Mouse (Mus musculus) forebrain, embryonic 14.5 days (tissue): ENCODE measurements at regions not wholly inside any gene's neighbourhood (a gene's known extent, or its start where the extent isn't known, plus 50 kb on each side); places are given as distances from the start of the nearest gene placed in this dataset.
"Not testable (repeated sequence)": the region's sequence is repeated elsewhere in the genome, so short reads cannot be mapped to it uniquely, and the experiment has no call there.

Experiments used
- ATAC-seq: fragments of 200-750 bp; cut with Nextera tagmentation; 2 replicates; pipeline ENCODE4 v1.8.0; 2017; ENCODE audit warnings: mild to moderate bottlenecking, moderate library complexity
- DNase-seq: peaks from one replicate; pipeline ENCODE4 v3.0.0-alpha.2; 2015; ENCODE audit warnings: low spot score
- H3K27ac ChIP-seq: fragments of 300-500 bp; sonication (generic); 2 replicates; pipeline ENCODE4 v1.5.1; 2014; ENCODE audit warnings: low read depth, mild to moderate bottlenecking, control low read depth, low read length, moderate library complexity
- H3K27me3 ChIP-seq: fragments of 300-500 bp; sonication (generic); replicated peaks from 2 replicates; pipeline ENCODE4 v1.6.1; 2014; ENCODE audit warnings: low read length, control low read depth, mixed read lengths; ENCODE audit not compliant: control insufficient read depth, insufficient read depth
- H3K36me3 ChIP-seq: fragments of 300-500 bp; sonication (generic); 2 replicates; pipeline ENCODE4 v1.6.1; 2014; ENCODE audit warnings: low read length, control low read depth; ENCODE audit not compliant: control insufficient read depth, insufficient read depth
- H3K4me1 ChIP-seq: fragments of 300-500 bp; sonication (generic); 2 replicates; pipeline ENCODE4 v1.6.1; 2014; ENCODE audit warnings: antibody characterized with exemption, low read length, control low read depth; ENCODE audit not compliant: control insufficient read depth, insufficient read depth
- H3K4me2 ChIP-seq: fragments of 300-500 bp; sonication (generic); 2 replicates; pipeline ENCODE4 v1.6.1; 2014; ENCODE audit warnings: mild to moderate bottlenecking, control low read depth, low read length
- H3K4me3 ChIP-seq: fragments of 300-500 bp; sonication (generic); 2 replicates; pipeline ENCODE4 v1.5.1; 2014; ENCODE audit warnings: low read depth, low read length, control low read depth
- H3K9ac ChIP-seq: fragments of 300-500 bp; sonication (generic); 2 replicates; pipeline ENCODE4 v1.6.1; 2014; ENCODE audit warnings: mild to moderate bottlenecking, low read length, control low read depth, moderate library complexity
- H3K9me3 ChIP-seq: fragments of 300-500 bp; sonication (generic); replicated peaks from 2 replicates; pipeline ENCODE4 v1.6.1; 2016; ENCODE audit warnings: low read length, control low read depth, mixed read lengths; ENCODE audit not compliant: control insufficient read depth
- WGBS: fragments of 180-500 bp; shearing (Covaris S2); extraction: QIAGEN DNeasy Blood & Tissue Kit; methylation state at CpG from one replicate; pipeline ENCODE4 v1.1.7; 2014; 5-methylcytosine and 5-hydroxymethylcytosine counted together

GRCm38 (mm10) chr6:14486642-14487041 lies 268.4 kb downstream of the Ppp1r3a start:
- H3K9me3 ChIP-seq, H3K4me3 ChIP-seq: not testable (repeated sequence)
- 70% methylated on average over 3 of the region's 3 CpGs for WGBS

GRCm38 (mm10) chr6:14456394-14456793 lies 298.7 kb downstream of the Ppp1r3a start:
- Histone ChIP-seq H3K4me1 (no peaks in the 10 kb centered on the region), H3K27me3 (no peaks in the 10 kb centered on the region), H3K9me3 (no peaks in the 10 kb centered on the region), H3K4me3 (no peak overlapping the region), H3K4me2 (no peak overlapping the region), H3K27ac (no peak overlapping the region), H3K36me3 (no peaks in the 10 kb centered on the region), H3K9ac (no peak overlapping the region)
- no peak for DNase-seq
- no peak for ATAC-seq
- 83% methylated on average over 1 of the region's 1 CpGs for WGBS

More at GRCm38 (mm10) chr6:14486642-14487041, 268.4 kb downstream of the Ppp1r3a start:
- not testable (repeated sequence) for H3K4me1 ChIP-seq, H3K4me2 ChIP-seq, H3K36me3 ChIP-seq, ATAC-seq, H3K27me3 ChIP-seq, DNase-seq, H3K27ac ChIP-seq, H3K9ac ChIP-seq

GRCm38 (mm10) chr6:14453321-14453720 lies 301.8 kb downstream of the Ppp1r3a start:
- not testable (repeated sequence) for DNase-seq, ATAC-seq, H3K9ac ChIP-seq, H3K4me1 ChIP-seq, H3K4me2 ChIP-seq, H3K36me3 ChIP-seq, H3K27me3 ChIP-seq, H3K27ac ChIP-seq, H3K4me3 ChIP-seq, H3K9me3 ChIP-seq
- WGBS = 94% methylated on average over 3 of the region's 3 CpGs

- Histone ChIP-seq H3K4me1 (no peaks in the 10 kb centered on the region), H3K9me3 (no peaks in the 10 kb centered on the region), H3K27ac (no peak overlapping the region), H3K4me2 (no peak overlapping the region), H3K36me3 (no peaks in the 10 kb centered on the region), H3K27me3 (no peaks in the 10 kb centered on the region), H3K9ac (no peak overlapping the region), H3K4me3 (no peak overlapping the region)
- 88% methylated on average over 1 of the region's 1 CpGs for WGBS
- DNase-seq = no peak
- no peak for ATAC-seq
These were observed 323.3 kb downstream of the Ppp1r3a start for GRCm38 (mm10) chr6:14431751-14432150.

- H3K4me3 ChIP-seq = no peak overlapping the region
- 44% methylated on average over 4 of the region's 4 CpGs for WGBS
- no peak overlapping the region for H3K9ac ChIP-seq
- peak; percentile 89 for ATAC-seq
- H3K4me1 ChIP-seq = no peaks in the 10 kb centered on the region
- no peaks in the 10 kb centered on the region for H3K27me3 ChIP-seq
- no peaks in the 10 kb centered on the region for H3K36me3 ChIP-seq
- H3K9me3 ChIP-seq = no peaks in the 10 kb centered on the region
- no peak overlapping the region for H3K4me2 ChIP-seq
- no peak overlapping the region for H3K27ac ChIP-seq
- peak; percentile 59 for DNase-seq
These were observed 345.3 kb downstream of the Ppp1r3a start for GRCm38 (mm10) chr6:14409772-14410171.

- Histone ChIP-seq H3K4me3 (no peak overlapping the region), H3K4me2 (no peak overlapping the region), H3K27me3 (no peaks in the 10 kb centered on the region), H3K27ac (no peak overlapping the region), H3K9ac (no peak overlapping the region), H3K9me3 (no peaks in the 10 kb centered on the region), H3K4me1 (no peaks in the 10 kb centered on the region), H3K36me3 (no peaks in the 10 kb centered on the region)
- WGBS = 90% methylated on average over 1 of the region's 1 CpGs
- ATAC-seq (no peak), DNase-seq (no peak)
These were observed 347.3 kb downstream of the Ppp1r3a start for GRCm38 (mm10) chr6:14407754-14408153.

- Histone ChIP-seq H3K4me1 (no peaks in the 10 kb centered on the region), H3K9me3 (no peaks in the 10 kb centered on the region), H3K27ac (no peak overlapping the region), H3K27me3 (no peaks in the 10 kb centered on the region), H3K4me2 (no peak overlapping the region), H3K36me3 (no peaks in the 10 kb centered on the region), H3K9ac (no peak overlapping the region), H3K4me3 (no peak overlapping the region)
- DNase-seq (peak; percentile 56), ATAC-seq (peak; percentile 60; the same call in 1 of the 2 replicates)
- WGBS = 70% methylated on average over 5 of the region's 5 CpGs
These were observed 396.8 kb downstream of the Ppp1r3a start for GRCm38 (mm10) chr6:14358280-14358679.
